Mouse (Mus musculus) left cerebral cortex, adult 8-10 months (tissue): Measurements from ENCODE around the gene Rmdn2. TPM values are rescaled to one million over a fixed set of nuclear protein-coding genes. Genes with fewer than 3 reads are reported as not detected.

Experiments
- DNase-seq, 2 experiments: peaks; one replicate each; pipeline ENCODE4 v3.0.0; 2022; ENCODE audit warnings: low spot score in 2 of 2
- total RNA-seq, 4 experiments: library from RNA; stranded (reverse); gene quantifications; 2 replicates each; pipeline ENCODE4 v1.2.4; 2022

Rmdn2 gene
- total RNA-seq, 4 experiments from 2014 or later, result 8.6 to 15.7 (median 12.2) TPM

GRCm38 (mm10) chr17:79705671-79706455 lies 94.2 kb downstream of the Rmdn2 start:
- no peak for DNase-seq

GRCm38 (mm10) chr17:79708168-79708567 lies 96.5 kb downstream of the Rmdn2 start:
- DNase-seq, result no peak

- no peak for DNase-seq
Measured at GRCm38 (mm10) chr17:79709718-79710117, 98.1 kb downstream of the Rmdn2 start.

- DNase-seq, result no peak
Measured at GRCm38 (mm10) chr17:79710246-79710842, 98.7 kb downstream of the Rmdn2 start.

GRCm38 (mm10) chr17:79711944-79712343 lies 100.3 kb downstream of the Rmdn2 start:
- no peak for DNase-seq

- DNase-seq, result no peak
Measured at GRCm38 (mm10) chr17:79712536-79712935, 100.9 kb downstream of the Rmdn2 start.

- DNase-seq, result no peak
Measured at GRCm38 (mm10) chr17:79713276-79713642, 101.6 kb downstream of the Rmdn2 start.

- no peak for DNase-seq
Measured at GRCm38 (mm10) chr17:79713643-79714367, 102.1 kb downstream of the Rmdn2 start.

- no peak for DNase-seq
Measured at GRCm38 (mm10) chr17:79714368-79714895, 102.8 kb downstream of the Rmdn2 start.

GRCm38 (mm10) chr17:79714931-79715637 lies 103.4 kb downstream of the Rmdn2 start, which contains the start of gene Cyp1b1:
Gene Cyp1b1, minus strand, starts transcription at chr17:79715061.
- no peak for DNase-seq

GRCm38 (mm10) chr17:79715649-79716143 lies 104.0 kb downstream of the Rmdn2 start:
- DNase-seq, result peak; percentile 60 to 80

- no peak for DNase-seq
Measured at GRCm38 (mm10) chr17:79720681-79721080, 109.0 kb downstream of the Rmdn2 start.

- no peak for DNase-seq
Measured at GRCm38 (mm10) chr17:79726613-79727012, 115.0 kb downstream of the Rmdn2 start.

GRCm38 (mm10) chr17:79728053-79728584 lies 116.5 kb downstream of the Rmdn2 start:
- no peak for DNase-seq

- no peak for DNase-seq
Measured at GRCm38 (mm10) chr17:79728585-79729503, 117.2 kb downstream of the Rmdn2 start.

- DNase-seq, result no peak
Measured at GRCm38 (mm10) chr17:79730988-79731387, 119.3 kb downstream of the Rmdn2 start.

GRCm38 (mm10) chr17:79733039-79733438 lies 121.4 kb downstream of the Rmdn2 start:
- DNase-seq, result no peak

GRCm38 (mm10) chr17:79737598-79737997 lies 125.9 kb downstream of the Rmdn2 start:
- no peak for DNase-seq

- no peak for DNase-seq
Measured at GRCm38 (mm10) chr17:79738847-79739498, 127.3 kb downstream of the Rmdn2 start.
